Mouse (Mus musculus) cerebral cortex, adult 2 months (tissue): ENCODE results near the gene Capn2.

ENCODE experiments used
- WGBS: fragments of 180-500 bp; shearing (Covaris S2); methylation state at CpG from one replicate; pipeline ENCODE4 v1.1.7; 2018; 5-methylcytosine and 5-hydroxymethylcytosine counted together

Gene Capn2

DNA sequence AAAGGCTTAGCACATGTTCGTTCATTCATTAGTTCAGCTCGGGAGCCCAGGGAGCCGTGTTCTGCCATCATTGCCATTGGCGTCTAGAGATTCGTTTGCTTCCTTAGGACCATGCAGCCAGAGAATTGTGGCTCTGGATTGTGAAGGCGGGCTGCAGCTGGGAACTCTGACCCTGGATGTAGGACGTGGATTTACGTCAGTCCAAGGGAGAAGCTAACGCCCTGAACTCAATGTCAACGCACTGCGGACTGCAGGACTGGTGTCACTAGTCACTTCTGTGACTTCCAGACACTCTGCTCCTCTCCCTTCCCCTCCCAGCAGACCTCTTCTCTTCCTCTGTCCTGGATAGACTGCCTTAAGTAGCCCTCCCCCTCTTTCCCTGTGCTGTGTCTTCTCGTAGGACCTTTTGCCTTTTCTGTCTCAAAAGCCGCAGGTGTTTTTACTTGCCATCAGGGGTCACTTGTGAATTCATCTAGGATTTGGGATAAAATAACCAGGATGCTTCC lies 9.9 kb upstream of the Capn2 start:
- WGBS, result 69% methylated on average over 13 of the region's 13 CpGs

DNA sequence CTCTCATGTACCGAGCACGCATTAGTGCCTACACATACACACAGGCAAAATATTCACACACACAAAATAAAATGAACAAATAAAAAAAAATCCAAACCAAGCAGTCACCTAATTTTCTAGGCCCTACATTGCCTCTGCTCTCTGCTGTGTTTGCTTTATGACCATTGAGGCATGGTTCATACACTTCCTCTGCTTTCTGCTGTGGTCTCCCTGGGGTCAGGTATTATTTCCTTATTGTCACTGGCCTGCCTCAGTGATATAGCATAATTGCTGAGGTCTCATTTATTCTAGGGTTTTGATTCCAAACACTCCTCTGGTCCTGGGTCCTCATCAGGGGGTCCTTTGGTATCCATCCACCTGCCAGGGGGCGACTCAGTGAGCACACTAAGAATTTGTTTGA lies 8.2 kb upstream of the Capn2 start:
- WGBS, result 97% methylated on average over 3 of the region's 3 CpGs

DNA sequence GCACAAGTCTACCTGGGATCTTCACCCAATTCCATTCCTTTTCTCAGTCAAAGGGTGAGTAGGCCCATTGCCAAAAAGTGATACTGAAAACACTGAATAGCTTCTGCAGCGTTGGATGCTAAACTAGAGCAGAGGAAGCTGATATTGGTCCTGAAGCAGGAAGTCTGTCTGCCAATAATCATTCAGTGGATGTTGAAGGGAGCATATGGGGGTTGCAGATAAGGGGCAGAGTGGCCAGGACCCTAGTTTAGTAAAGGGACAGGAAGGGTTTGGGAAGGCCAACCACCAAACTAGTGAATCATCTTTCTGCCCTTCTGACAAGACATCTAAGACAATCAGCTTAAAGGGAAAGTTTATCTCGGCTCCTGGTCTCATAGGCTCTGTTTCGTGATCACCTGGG lies 6.3 kb upstream of the Capn2 start:
- 87% methylated on average over 3 of the region's 3 CpGs for WGBS

DNA sequence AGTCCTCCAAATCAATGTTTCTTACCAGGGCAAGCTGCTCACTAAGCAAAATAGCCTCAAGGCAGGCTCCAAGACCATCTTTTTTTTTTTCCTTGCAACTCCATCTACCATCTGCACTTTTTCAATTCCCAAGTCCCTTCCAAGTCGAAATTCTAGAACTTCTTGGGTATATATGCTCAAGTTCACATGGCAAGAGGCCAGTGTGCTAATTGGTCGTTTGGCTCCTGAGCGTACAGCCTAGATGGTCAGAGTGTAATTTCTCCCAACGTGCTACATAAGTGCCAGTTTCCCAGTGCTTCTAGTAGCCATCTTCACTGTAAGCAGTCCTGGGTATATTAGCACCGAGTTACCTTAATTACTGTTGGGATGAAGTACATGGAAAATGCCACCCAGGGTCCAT lies 5.6 kb upstream of the Capn2 start:
- WGBS, result 76% methylated on average over 5 of the region's 5 CpGs

DNA sequence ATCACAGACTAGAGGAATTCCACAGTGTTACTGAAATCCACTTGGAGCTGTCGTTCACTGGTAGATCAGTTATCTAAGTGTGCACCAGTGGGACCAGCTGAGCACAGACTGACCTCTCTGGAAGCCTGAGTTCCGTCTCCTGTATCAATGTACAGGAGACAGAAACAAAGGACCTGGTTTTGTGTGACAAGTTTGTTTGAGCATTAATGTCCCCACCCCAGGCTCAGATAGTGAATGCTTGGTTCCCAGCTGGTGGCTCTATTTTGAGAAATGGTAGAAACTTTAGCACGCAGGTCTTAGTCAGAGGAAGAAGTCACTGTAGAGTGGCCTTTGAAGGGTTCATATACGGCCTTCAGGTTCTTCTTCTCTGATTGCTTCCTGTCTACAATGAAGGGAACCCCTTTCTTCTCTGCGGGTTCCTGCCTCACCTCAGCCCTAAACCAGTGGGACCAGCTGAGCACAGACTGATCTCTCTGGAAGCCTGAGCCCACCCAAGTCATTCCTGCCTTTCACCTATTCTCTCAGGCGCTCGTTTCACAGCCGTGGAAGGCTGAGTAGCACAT lies 3.6 kb upstream of the Capn2 start:
- WGBS, result 86% methylated on average over 8 of the region's 8 CpGs

DNA sequence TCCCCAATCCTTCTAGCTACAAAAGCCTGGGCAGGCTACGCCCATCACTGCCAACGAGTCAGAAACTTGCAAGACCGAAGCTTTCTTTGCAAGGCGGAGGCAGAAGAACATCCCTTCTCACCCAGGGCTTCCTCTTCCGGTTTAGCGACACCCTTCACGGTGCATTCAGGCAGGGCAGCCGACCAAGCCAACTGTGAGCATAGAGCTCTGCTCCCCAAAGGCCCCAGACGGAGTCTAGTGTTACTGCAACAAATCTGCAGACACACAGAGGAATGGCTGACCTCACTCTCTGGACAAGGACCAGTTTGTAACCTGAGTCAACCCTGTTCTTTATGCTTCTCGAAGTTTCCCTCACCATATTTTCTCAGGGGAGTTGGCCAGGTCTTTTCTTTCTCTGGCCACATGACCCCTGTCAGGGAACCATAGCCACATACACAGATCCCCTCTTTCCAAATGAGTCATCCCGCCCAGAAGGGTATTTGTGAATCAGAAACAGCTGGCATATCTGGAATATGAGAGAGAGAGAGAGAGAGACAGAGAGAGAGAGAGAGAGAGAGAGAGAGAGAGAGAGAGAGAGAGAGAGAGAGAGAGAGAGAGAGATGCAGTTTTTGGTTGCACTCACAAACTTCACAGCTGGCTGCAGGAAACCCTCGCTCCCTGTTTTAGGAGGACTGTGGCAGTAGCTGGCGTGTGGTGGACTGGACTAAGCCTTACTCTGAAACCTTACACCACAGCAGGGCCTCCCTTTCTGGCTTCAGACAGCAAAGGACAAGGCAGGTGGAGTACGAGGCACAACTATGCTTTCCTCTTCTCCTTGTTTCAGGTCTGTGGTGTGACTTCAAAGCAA lies 2.9 kb upstream of the Capn2 start:
- WGBS, result 55% methylated on average over 14 of the region's 14 CpGs

DNA sequence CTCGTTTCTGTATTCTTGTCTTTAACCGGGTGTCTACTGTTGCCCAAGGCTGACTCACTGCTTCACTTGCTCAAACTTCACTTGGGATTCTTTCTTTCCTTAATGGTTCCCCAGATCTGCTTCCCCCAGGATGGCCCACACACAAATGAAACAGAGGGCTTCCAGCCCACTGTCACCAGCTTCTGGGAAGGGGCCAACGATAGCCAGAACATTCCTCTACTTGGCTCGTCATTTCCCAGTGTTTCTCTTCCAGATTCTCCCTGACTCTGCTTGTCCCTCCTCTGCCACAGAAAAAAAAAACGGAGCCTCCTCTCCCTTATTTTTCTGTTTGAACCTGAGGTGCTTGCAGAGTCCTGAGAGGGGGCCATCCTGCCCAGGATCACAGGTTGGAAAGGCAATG lies 1.9 kb upstream of the Capn2 start:
- 52% methylated on average over 5 of the region's 5 CpGs for WGBS

DNA sequence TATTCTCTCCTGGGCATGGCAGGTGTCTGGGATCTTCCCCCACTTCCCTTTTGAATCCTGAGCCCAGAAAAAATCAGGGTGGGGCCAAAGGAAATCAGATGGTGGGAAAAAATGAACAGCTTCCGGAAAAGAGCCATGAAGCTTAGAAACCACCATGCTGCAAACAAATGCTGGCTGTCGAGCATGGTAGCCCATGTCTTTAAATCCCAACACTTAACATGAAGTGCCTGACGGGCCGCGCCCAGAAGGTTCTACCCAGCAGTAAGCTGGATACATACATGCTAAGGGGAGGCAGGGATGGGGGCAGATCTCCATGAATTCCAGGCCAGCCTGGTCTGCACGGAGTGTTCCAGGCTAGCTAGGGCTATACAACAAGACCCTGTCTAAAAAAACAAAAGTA lies 1.4 kb upstream of the Capn2 start:
- 91% methylated on average over 6 of the region's 6 CpGs for WGBS

DNA sequence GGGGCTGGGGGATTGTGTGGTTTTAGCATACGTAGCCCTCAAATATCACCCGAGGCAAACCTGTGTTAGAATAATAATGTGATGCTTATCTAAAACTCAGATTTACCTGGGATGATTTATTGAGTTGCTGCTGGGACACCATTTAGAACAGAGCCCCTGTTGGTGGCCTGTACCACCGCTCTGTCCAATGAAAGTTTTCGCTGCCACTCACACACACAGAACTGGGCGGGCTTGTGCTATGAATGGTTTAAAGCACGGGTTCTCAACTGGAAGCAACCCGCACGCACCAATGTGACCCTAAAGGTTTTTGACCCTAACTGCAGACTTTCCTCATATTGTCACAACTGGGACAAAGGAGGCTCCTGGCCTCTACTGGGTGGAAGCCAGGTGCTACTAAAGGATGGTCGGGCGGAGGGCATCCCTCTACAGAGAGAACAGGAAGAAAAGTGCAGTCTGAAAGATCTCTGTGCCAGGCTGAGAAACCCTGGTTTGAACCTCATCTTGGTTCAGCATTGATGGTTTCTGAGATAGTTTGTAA lies 804 bp upstream of the Capn2 start:
- 87% methylated on average over 10 of the region's 10 CpGs for WGBS

DNA sequence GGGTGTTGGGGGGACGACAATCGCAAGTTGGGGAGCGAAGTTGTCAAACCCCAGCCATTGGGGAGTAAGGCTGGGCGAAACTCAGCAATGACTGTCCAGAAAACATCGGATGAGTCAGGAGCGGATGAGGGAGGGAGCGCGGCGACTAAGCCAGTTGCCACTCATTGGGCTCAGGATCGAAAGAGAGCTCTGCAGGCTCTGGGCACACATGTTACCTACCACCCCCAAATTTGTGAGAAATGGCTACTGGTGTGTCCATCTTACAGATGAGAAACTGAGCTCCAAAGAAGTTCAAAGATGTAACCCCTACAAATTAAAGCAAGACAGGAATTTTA lies 236 bp upstream of the Capn2 start:
- WGBS, result 2% methylated on average over 10 of the region's 10 CpGs

DNA sequence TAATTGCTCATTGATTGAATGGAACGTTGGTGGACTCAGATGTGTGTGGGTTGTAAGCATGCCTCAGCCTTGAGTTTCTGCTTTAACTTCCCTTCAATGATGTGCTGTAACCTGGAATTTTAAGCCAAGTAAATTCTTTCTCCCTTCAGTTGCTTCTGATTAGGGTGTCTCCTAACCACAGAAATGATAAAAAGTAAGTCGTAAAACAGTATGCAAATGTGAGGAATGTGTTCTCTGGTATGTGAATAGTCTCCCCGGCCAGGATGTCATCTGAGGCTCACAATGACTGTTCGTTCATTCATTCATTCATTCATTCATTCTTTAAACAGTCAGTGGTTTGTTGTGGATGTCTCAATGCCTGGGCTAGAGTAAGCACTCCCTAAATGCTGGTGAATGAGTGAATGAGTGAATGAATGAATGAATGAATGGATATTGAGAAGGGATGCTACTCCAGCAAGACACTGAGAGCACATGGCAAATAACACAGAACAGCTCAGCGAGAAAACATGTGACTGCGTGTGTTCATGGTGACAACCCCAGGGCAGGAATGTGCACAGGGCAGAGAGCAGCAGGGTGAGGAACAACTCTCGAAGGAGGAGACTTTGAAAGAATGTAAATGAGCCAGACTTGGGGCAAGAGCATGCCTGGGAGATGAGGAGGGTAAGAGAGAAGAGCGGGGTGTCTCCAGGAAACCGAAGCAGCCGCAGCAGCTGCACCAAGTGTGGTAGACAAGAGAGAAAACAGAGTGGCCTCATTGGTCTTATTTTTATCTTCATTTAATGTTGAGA lies 2.4 kb downstream of the Capn2 start:
- 81% methylated on average over 10 of the region's 10 CpGs for WGBS

DNA sequence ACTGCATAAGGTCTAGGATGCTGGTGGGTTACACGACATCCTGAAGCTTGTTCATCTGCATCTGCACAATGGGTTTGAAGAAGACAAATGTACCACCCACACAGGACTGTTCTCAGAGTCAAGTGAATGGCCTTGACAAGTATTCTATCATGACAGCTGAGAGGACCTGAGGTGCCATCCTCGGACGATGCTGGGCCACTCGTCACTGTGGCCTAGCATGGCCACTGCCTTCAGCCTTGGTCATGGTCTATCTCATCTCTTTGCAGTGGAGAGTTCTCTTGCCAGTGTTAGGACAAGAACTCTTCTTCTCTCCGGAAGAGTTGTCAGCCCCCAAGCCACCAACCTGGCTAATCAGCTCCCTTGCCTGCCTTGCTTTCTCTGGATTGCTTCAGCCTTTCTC lies 3.7 kb downstream of the Capn2 start:
- WGBS, result 93% methylated on average over 5 of the region's 5 CpGs

DNA sequence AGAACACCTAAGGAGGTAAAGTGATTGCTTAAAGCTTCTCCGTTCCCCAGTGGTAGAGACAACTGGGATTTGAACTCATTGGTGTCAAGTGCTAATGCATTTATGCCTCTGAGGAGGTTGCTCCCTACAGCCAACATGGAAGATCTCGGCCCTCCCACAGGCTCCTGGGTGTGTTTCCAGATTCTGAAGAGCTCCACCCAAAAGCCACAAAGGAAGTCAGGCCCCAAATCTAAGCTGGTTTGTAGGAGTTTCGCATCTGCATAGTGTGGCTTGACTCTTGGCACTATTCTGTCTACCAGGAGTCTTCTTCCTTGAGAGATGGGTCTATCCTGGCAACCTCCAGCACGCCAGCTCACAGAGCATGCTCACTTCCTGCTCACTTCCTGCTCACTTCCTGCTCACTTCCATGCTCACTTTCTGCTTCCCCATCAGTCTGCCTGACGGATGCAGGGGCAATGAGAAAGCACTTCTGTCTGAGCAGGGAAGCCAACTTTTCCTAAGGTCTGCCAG lies 4.5 kb downstream of the Capn2 start:
- 86% methylated on average over 5 of the region's 5 CpGs for WGBS

DNA sequence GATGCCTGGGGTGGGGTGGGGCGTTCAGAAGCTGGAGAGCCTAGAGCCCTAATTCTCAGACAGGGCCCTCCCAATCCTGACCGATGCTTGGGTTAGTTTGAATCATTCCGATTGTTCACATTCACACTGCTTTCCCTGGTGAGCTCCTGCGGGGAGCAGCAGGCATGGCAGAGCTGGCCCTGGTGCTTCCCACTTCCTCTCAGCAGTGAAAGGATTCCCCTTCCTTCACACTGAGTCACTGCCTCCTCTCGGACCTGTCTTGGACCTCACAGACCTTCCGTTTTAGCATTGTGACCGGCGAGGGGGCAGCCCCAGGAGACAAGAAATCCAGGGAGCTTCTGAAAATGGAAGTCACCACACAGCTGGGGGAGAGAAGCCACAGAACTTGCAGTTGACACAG lies 5.6 kb downstream of the Capn2 start:
- 67% methylated on average over 8 of the region's 8 CpGs for WGBS

DNA sequence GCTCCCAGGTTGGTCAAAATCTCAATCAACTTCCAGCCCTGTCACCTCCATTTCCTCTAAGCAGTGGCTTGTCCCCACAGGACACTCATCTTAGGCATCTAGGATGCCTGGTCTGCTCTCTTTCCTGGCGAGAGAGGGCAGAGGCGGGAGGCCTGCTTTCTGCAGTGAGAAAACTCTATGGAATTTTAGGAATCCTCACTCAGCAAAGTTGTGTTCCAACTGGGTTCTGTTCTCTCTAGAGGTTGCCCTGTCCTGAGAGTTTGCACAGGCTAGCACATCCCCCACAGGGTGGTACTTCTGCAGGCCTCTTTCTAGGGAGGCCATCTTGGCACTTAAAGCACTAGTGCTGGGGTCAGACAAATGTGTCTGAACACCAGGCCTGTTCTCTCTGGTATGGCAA lies 6.3 kb downstream of the Capn2 start:
- 95% methylated on average over 2 of the region's 2 CpGs for WGBS

DNA sequence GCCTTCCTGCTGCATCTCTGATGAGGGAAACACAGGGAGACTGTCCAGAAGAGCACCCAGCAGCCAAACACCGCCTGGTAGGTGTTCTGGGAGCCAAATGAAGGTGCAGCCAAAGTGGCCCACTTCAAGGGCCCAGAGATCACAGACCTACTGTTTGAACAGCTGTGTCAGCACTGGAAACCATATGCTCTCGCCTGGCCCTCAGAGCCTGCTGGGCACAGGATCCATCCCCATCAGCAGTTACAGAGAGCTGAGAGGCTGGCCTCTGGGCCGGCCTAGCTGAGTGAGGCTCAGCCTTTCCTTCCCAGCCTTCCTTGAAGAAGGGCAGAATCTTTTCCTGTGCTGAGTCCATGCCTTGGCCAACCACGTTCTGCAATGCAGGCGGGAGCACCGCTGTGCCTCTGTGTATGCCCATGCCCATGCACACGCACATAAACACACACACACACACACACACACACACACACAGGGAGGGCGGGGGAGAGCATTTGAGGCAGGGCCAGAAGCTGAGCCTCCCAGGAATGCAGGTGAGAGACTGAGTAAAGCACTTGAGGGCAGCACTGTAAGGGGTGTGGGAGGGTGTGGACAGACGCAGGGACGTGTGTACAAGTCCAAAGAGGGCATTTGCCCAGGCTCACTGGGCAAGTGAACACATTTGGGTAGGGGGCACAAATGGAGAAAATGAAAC lies 8.2 kb downstream of the Capn2 start:
- 82% methylated on average over 10 of the region's 10 CpGs for WGBS

DNA sequence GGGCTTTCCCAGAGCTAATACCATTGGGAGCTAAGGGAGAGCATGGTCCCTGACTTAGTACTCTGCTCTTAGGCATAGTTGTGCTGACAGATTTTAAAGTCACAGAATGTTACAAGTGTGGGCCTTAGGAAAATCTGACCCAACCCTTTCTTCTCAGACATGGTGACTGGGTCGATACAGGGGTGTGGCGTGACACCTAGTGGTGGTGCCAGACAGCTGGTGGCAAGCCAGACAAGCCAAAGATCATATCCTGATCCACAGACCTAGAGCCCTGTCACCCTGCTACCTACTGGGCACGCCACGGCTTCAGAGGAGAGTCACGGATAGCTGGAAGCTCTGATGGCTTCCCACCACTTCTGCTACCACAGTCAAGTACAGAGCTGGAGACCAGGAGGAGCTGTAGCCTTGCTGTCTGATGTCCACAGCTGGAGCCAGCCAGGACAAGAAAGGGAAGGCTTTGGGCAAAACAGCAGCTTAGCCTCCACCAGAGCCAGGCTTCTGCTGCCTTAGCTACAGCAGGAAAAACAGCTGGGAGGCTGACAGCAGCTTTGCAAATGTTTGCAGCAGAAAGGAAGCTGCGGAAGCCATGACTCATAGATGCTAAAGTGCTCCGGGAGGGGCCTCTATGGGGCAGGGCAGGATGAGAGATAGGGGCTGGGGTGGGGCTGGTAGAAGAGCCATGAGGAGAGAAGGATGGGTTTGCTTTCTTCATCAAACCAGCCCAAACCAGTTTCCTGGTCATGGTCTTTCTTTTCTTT lies 11.0 kb downstream of the Capn2 start:
- 51% methylated on average over 7 of the region's 7 CpGs for WGBS

DNA sequence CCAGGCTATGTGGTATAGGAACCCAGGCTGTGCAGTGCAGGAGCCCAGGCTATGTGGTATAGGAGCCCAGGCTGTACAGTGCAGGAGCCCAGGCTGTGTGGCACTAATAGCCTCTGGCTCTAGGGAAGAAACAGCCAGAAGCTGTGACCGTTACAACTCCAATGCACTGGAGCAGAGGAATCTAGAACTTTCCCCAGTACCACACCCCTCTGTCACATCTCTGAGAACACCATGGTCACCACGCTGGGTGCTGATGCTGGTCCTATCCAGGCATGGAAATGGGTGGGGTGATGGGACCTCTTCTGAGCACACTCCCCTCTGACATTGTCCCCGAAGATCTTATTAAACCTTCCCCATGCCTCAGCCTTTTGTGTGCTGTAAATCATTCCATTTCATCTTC lies 12.1 kb downstream of the Capn2 start:
- 90% methylated on average over 3 of the region's 3 CpGs for WGBS

DNA sequence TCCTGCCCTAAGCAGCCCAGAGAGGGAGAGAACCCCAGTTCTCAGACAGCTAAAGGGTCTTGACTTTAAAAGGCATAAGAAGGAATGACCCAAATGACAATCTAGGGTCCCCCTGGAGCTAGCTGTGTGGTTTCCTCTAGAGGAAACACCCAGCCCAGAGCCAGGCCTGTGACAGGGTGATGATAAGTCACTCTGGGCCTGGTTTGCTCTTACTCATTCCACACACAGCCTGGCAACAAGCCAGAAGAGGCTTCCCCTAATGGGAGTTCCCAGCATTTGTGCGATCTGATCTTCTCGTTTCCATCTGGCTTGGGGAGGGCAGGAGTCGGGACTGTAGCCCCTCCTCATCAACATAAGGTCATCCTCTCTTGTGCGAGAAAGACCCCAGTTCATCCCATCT lies 13.2 kb downstream of the Capn2 start:
- WGBS, result 39% methylated on average over 4 of the region's 4 CpGs

DNA sequence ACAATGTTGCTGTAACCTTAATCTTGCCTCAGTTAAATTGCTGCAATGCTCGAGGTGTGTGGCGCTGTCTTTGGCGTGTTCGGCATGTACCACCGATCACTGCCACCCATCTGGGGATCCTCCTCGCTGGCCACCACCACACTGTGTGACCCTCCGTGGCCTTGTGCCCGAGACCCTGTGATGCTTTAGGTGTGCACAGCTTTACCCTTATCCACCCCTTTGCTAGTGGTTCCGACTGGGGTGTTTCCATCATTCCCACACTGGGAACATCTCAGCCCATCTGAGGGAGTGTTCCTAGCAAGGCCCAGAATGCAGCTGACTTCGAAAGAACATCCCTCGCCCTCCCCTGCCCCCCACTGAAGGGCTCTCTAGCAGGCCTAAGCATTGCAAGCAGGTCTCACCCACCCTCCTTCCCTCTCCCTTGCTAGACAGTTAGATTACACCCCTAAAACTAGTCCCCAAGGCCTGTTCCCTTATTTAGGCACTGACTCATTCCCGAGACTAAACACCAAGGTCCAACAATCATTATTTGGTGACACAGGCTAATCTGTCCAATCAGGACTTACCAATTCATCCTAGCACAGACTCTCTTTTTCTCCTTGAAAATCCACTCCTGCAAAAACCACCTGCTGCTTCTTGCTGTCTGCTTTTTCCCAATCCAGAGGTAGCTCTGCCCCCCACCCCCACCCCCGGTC lies 14.1 kb downstream of the Capn2 start:
- 89% methylated on average over 13 of the region's 13 CpGs for WGBS
